Mouse (Mus musculus): ENCODE results near the gene Pik3ca.

The Pik3ca gene

DNA sequence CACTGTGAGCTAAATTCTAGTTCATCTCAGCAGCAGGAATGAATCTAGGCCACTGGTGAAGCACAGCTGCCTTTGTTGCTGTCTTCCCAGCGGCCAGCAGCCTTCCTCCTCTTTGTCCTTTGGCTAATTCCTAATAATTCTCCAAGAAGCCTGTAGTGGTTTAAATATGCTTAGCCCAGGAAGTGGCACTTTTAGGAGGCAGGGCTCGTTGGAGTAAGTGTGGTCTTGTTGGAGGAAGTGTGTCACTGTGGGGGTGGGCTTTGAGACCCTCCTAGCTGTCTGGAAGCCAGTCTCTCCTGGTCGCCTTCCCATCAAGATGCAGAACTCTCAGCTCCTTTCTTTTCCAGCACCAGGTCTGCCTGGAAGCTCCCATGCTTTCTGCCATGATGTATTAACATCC is 108.4 kb downstream of the Pik3ca start:
- no peak for DNase-seq

DNA sequence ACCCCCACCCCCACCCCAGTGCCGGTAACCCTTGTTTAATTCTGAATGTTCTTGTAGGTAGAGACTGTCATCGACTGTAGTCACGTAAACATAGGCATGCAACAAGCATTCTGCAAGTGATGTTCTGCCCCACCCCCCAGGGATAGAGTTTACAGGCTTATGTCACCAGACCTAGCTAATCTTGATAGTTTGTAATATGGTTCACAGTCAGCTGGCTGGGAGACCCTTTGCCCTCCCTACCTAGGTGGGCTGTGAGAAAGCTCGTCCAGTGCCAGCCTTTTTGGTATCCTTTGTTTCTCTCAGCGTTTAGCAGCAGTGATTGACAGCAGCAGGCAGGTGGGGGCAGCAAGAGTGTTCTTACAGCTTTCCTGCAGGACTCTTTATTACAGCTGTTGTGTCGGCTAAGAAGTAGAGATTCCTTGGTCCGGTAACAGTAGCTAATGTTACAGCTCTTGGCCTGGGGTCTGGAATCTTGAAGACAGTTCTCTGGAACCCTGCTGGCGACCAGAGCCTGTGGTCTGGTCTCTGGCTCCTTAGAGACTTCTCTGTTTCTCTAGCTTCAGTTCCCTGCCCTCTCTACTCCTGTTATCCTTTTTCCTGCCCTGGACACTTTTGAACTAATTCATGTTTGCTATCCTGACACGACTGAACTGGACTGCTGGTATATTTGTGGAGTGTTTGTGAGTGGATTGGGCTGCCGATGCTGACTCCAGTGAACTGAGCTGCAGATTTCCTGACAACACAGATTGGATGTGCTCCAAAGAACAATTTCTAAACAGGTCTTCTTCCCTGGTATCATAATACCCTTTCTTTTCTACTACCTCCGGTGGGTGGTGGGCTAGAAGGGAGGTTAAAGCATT is 109.1 kb downstream of the Pik3ca start:
- no peak for DNase-seq

DNA sequence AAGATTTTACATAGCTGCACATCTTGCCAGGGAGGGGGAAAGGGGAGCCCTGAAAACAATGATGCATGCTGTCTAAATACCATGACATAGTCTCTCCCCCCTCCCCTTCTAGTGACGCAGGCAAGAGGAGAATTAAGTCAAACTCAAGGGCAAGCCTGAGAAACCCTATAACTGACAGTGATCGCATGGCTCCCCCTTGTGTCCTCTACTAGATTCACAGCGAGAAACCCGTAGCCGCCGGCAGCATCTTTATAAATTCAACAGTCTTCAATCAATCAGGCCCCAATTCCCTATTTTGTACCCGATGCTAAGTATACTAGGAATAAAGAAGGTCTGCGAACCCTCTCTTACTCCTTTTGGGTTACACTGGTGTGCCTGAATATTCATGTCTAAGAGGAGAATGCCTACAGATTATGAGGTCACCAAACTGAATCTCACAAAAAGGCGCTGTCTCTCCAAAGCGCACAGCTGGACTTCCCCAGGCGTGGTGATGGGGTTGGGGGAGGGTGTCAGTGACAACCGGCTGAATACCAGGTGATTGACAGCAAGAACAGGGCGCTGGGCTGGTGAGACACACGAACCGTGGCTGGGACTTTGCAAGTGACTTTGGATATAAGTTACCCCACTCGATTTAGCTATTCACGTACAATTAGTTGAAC is 111.3 kb downstream of the Pik3ca start:
- DNase-seq: peak; percentile 62

DNA sequence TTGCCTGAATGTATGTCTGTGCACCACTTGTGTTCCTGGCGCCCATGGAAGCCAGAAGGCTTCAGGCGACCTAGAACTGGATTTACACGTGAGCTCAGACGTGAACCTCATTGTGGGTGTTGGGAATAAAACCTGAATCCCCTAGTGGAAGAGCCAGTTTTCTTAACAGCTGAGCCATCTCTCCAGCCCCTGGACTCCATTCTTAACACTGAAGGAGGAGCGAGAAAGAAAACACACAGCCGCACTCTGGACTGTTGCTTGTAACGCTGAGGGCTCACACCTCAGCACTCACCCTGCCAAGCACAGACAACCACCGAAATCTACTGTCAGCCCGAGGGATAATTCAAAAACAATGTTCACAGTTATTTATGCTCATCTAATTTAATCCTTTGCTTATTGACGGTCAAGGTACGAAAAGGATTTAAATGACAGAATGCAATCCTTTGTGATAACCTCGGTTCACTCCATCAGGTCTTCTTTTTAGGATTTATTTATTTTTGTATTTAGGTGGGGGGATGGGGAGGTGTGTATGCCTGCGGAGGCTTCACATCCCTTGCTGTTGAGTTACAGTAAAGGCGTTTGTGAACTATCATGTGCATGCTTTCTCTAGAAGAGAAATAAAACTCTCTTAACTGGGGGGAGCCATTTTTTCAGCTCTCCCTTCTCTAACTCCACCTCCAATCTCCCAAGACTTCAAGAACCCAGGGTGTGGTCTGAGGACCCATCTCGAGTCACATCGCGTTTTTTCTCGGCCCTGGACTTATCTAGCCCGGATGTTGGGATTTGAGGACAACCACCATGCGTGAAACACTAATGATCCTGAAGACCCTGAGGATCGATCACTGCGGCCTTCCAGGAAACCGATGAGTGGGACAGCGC is 112.3 kb downstream of the Pik3ca start, which contains the start of gene Zfp639:
Gene Zfp639 (plus strand): TSS at position 764 of the 879 bp plus-strand sequence.
- no peak for DNase-seq

DNA sequence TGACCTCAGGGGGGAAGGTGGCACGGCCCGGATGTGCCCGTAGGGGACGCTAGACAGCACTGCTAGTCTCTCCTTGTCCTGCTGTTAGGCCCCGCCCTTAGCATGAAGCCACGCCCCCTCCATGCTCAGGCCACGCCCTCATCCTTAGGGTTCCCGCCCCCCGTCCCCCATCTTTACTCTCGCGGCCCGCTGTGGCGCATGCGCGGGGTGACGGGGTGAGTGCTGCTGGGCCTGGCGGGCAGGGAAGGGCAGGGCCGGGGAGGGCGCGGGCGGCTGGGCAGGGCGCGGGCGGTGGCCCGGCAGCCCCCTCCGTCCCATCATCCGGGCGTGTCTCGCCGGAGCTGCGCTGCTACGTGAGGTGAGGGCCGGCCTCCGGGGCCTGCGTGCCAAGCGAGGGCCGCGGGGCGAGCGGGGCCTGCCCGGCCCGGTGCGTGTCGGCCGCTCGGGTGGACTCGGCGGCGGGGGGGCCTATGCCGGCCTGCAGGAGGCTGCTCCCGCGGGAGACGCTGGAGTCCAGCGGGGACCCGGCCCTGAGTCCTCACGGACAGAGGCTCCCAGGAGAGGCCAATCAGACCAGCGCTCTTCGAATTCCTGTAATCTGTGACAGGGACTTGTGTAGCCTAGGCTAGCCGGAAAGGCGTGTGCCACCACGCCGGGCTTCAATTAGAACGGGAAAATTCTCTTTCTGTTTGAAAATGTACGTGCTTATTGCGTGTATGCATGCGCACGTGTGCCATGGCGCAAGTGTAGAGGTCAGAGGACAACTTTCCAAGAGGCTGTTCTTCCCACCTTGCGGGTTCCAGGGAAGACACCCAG is 113.1 kb downstream of the Pik3ca start:
- DNase-seq: peak; percentile 97

DNA sequence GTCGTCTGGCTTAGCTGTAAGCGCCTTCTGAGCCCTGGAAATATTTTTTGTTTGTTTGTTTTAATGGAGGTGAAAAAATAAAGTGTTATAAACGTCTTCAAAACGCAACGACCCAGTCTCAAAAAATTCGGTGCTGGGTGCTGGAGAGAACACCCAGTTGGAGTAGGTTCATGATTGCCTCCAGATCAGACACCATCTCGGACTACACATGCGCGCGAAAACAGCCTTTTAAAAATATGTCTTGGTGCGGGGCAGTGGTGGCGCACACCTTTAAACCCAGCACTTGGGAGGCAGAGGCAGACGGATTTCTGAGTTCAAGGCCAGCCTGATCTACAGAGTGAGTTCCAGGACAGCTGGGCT is 113.7 kb downstream of the Pik3ca start:
- peak; percentile 46 for DNase-seq

DNA sequence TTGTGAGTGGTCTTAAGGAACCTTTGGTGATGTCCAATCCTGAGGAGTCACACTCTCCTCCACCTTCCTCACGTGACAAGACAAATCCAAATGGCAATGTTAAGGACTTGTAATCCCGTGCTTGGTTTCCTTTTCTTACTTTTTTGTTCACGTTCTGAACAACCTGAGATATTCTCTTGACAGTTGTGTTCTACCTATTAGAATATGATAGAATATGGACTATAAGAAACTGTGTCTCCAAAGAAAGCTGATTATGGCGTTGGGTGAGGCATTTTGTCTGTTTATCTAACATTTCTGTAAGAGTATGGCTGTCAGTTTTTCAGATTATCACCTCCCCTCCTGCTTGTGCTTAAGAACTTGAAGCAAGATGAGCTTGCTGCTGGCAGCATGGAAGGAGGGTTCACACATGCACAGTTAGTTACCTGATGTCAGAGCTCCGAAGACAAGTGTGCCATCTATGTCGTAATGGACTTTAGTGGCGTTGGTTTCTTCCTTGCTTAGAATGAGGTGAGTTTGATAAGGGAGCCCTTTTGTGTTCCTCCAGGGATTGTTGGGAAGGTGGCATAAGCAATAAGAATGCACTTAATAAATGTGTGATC is 115.3 kb downstream of the Pik3ca start:
- peak; percentile 29 for DNase-seq

DNA sequence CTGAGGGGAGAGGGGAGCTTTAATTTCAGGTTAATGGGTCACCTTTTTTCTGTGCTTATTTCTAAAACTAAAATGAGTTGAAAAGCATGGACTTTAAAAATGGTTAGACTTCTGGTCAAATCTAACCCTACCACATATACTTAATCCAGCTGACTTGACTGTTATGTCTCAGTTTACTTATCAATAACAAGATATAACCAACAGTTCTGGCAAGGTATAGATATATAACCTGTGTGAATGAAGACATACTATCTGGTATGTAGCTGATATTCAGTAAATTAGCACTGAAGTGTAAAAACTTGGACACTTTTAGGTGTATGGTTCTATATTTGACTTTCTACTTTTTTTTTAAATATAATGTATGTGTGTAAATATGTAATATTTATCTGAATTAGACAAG is 116.1 kb downstream of the Pik3ca start:
- DNase-seq: no peak
